Mouse (Mus musculus): ENCODE data around the gene Insl6.

GRCm38 (mm10) chr19:29372138-29372537 lies 47.0 kb upstream of the Insl6 start:
- TF ChIP-seq CTCF (IDR thresholded peaks at IDR 0.05; ENCODE audit: low read depth, low read length) = no peak
- no peak for TF ChIP-seq POLR2A (IDR thresholded peaks at IDR 0.05; ENCODE audit: borderline replicate concordance, low read depth, low read length)

Measured in bone marrow macrophage, adult 2 months (primary cell).